Mouse (Mus musculus) hindbrain, postnatal 0 days (tissue): ENCODE data around the gene Anapc7. TPM values are rescaled to one million over a fixed set of nuclear protein-coding genes. Genes with fewer than 3 reads are reported as not detected.

Experiments
- ATAC-seq: fragments of 200-750 bp; cut with Nextera tagmentation; 2 replicates; pipeline ENCODE4 v1.8.0; 2017; ENCODE audit warnings: mild to moderate bottlenecking, moderate TSS enrichment, moderate library complexity
- DNase-seq: peaks from one replicate; pipeline ENCODE4 v3.0.0-alpha.2; 2015; ENCODE audit warnings: low spot score
- H3K27ac ChIP-seq: fragments of 300-500 bp; sonication (generic); 2 replicates; pipeline ENCODE4 v1.5.1; 2014; ENCODE audit warnings: mild to moderate bottlenecking
- H3K27me3 ChIP-seq: fragments of 300-500 bp; sonication (generic); 2 replicates; pipeline ENCODE4 v1.6.1; 2014; ENCODE audit warnings: low read length, mixed read lengths; ENCODE audit not compliant: insufficient read depth
- H3K36me3 ChIP-seq: fragments of 300-500 bp; sonication (generic); 2 replicates; pipeline ENCODE4 v1.6.1; 2014; ENCODE audit warnings: low read length, mixed read lengths; ENCODE audit not compliant: insufficient read depth
- H3K4me1 ChIP-seq: fragments of 300-500 bp; sonication (generic); 2 replicates; pipeline ENCODE4 v1.6.1; 2014; ENCODE audit warnings: antibody characterized with exemption, low read length, mixed read lengths; ENCODE audit not compliant: insufficient read depth
- H3K4me2 ChIP-seq: fragments of 300-500 bp; sonication (generic); 2 replicates; pipeline ENCODE4 v1.6.1; 2014; ENCODE audit warnings: low read depth, mild to moderate bottlenecking, low read length, moderate library complexity, mixed read lengths
- H3K4me3 ChIP-seq: fragments of 300-500 bp; sonication (generic); 2 replicates; pipeline ENCODE4 v1.5.1; 2014; ENCODE audit warnings: low read length
- H3K9ac ChIP-seq: fragments of 300-500 bp; sonication (generic); replicated peaks from 2 replicates; pipeline ENCODE4 v1.6.1; 2014; ENCODE audit warnings: mild to moderate bottlenecking, low read length, moderate library complexity, mixed read lengths
- H3K9me3 ChIP-seq: fragments of 300-500 bp; sonication (generic); 2 replicates; pipeline ENCODE4 v1.6.1; 2016; ENCODE audit warnings: low read length, mixed read lengths
- CTCF ChIP-seq: IDR thresholded peaks from 2 replicates; pipeline ENCODE4 v1.5.1; 2016; ENCODE audit warnings: antibody characterized with exemption, control low read depth, low read depth
- WGBS: fragments of 180-500 bp; shearing (Covaris S2); extraction: QIAGEN DNeasy Blood & Tissue Kit; methylation state at CpG from one replicate; pipeline ENCODE4 v1.1.7; 2014; 5-methylcytosine and 5-hydroxymethylcytosine counted together
- polyA plus RNA-seq: library from polyadenylated mRNA; unstranded; fragments of >200 nt; fragmentation: Nextera tagmentation; extraction: Ambion mirVana; gene quantifications from 2 replicates; pipeline ENCODE4 v1.2.1, GENCODE M21; 2015
- total RNA-seq: library from RNA; depleted of rRNA; stranded (reverse); fragments of >200 nt; gene quantifications from 2 replicates; pipeline ENCODE4 v1.2.3, GENCODE M21; 2014; rRNA removed

The Anapc7 gene
- total and polyA plus RNA-seq, 2 experiments from 2014 or later, result 32.0 to 44.6 TPM

DNA sequence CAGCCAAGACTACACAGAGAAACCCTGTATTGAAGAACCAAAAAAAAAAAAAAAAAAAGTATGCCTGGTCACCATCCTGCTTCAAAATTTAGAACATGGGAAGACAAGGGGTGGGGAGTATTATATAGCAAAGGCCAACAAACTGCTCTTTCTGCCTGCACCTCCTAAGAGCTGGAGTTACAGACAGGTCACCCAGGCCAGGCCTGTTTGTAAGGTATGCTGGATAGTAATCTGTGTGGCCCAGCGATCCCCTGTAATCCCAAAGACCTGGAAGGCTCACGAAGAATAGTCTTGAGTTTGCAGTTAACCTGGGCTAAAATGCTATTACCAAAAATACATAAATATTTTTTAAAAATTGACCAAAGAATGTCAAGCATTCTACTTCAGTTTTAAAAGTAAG, 68.7 kb downstream of the Anapc7 start:
- Histone ChIP-seq H3K4me3 (no peak overlapping the region), H3K9ac (no peak overlapping the region), H3K9me3 (no peaks in the 10 kb centered on the region), H3K27ac (no peak overlapping the region), H3K4me2 (no peak overlapping the region), H3K36me3 (peaks cover 31% of the 10 kb centered on the region), H3K27me3 (no peaks in the 10 kb centered on the region), H3K4me1 (no peaks in the 10 kb centered on the region)
- no peak for DNase-seq
- TF ChIP-seq CTCF, result no peak
- WGBS, result 98% methylated on average over 2 of the region's 2 CpGs
- no peak for ATAC-seq

GRCm38 (mm10) chr5:122491385-122491784, 69.9 kb downstream of the Anapc7 start:
- Histone ChIP-seq H3K27me3 (no peaks in the 10 kb centered on the region), H3K9me3 (no peaks in the 10 kb centered on the region), H3K4me3 (no peak overlapping the region), H3K36me3 (peaks cover 26% of the 10 kb centered on the region), H3K4me1 (no peaks in the 10 kb centered on the region), H3K4me2 (no peak overlapping the region), H3K27ac (no peak overlapping the region), H3K9ac (no peak overlapping the region)
- DNase-seq (no peak), ATAC-seq (no peak)
- no peak for TF ChIP-seq CTCF
- 87% methylated on average over 10 of the region's 10 CpGs for WGBS

DNA sequence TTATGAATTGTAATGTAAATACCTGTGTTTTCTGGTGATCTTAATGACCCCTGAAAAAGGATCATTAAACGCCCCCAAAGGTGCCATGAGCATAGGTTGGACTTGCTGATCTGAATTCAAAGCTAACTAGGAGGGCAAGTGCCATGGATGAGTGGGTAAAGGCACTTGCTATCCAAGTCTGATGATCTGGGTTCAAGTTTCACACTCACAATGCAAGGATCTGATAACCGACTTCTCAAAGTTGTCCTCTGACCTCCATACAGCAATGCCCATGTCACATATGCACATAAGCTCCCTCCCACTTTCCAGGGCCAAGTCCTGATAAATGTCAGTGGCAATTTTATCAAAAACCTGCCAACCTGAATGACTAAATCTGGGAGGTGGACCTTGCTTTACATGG, 71.5 kb downstream of the Anapc7 start:
- no peak for DNase-seq
- H3K27me3 ChIP-seq, result no peaks in the 10 kb centered on the region
- H3K9me3 ChIP-seq, result no peaks in the 10 kb centered on the region
- H3K4me3 ChIP-seq, result no peak overlapping the region
- H3K9ac ChIP-seq, result no peak overlapping the region
- no peak for TF ChIP-seq CTCF
- H3K4me1 ChIP-seq, result peaks cover 4% of the 10 kb centered on the region
- WGBS, result 90% methylated on average over 2 of the region's 2 CpGs
- H3K4me2 ChIP-seq, result no peak overlapping the region
- peaks cover 26% of the 10 kb centered on the region for H3K36me3 ChIP-seq
- ATAC-seq, result no peak
- no peak overlapping the region for H3K27ac ChIP-seq

DNA sequence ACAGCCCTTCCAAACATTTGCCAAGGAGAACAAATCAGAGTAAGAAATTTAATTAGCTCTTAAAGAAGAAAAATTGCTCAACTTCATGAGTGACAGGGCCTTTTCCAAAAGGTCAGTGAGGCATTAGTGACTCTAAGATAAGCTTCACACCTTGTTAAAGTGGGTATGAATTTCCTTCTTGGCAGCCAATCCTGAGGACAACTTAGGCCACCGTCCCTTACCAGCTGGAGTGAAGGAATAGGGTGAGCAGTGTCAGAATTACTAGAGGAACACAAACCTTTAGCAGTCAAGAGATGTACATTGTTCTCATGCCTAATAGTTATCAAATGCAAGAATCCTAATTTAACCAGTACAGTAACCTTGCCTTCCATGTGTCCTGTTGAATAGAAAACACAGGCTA, 73.0 kb downstream of the Anapc7 start:
- DNase-seq, result no peak
- Histone ChIP-seq H3K27ac (no peak overlapping the region), H3K4me3 (no peak overlapping the region), H3K4me2 (no peak overlapping the region), H3K4me1 (peaks cover 9% of the 10 kb centered on the region), H3K36me3 (peaks cover 18% of the 10 kb centered on the region), H3K9me3 (no peaks in the 10 kb centered on the region), H3K9ac (no peak overlapping the region), H3K27me3 (no peaks in the 10 kb centered on the region)
- no peak for TF ChIP-seq CTCF
- 57% methylated on average over 1 of the region's 1 CpGs for WGBS
- no peak for ATAC-seq

Other genes with a start within 250 kb of the Anapc7 start
- 1.7 and 2.2 TPM in 2 replicates for gene Hvcn1, start 214.9 kb upstream of the Anapc7 start, total RNA-seq
- gene Hvcn1, start 214.9 kb upstream of the Anapc7 start, polyA plus RNA-seq, result 0.94 and 1.1 TPM in 2 replicates
- 30.3 and 30.6 TPM in 2 replicates for gene Tctn1, start 157.2 kb upstream of the Anapc7 start, total RNA-seq
- gene Tctn1, start 157.2 kb upstream of the Anapc7 start, polyA plus RNA-seq, result 6.5 TPM in 2 replicates
- gene Pptc7, start 137.3 kb upstream of the Anapc7 start, total RNA-seq, result 15.8 and 18.7 TPM in 2 replicates
- gene Pptc7, start 137.3 kb upstream of the Anapc7 start, polyA plus RNA-seq, result 6.9 and 7.2 TPM in 2 replicates
- 5.1 and 8.3 TPM in 2 replicates for gene Rad9b, start 67.5 kb upstream of the Anapc7 start, total RNA-seq
- 14.0 and 15.0 TPM in 2 replicates for gene Rad9b, start 67.5 kb upstream of the Anapc7 start, polyA plus RNA-seq
- 90.5 and 111 TPM in 2 replicates for gene Vps29, start 67.3 kb upstream of the Anapc7 start, total RNA-seq
- 344 and 353 TPM in 2 replicates for gene Vps29, start 67.3 kb upstream of the Anapc7 start, polyA plus RNA-seq
- 19.5 and 49.9 TPM in 2 replicates for gene Gpn3, start 49.8 kb upstream of the Anapc7 start, total RNA-seq
- gene Gpn3, start 49.8 kb upstream of the Anapc7 start, polyA plus RNA-seq, result 43.0 and 44.3 TPM in 2 replicates
- gene Fam216a, start 49.3 kb upstream of the Anapc7 start, total RNA-seq, result 107 and 121 TPM in 2 replicates
- gene Fam216a, start 49.3 kb upstream of the Anapc7 start, polyA plus RNA-seq, result 138 and 140 TPM in 2 replicates
- 141 and 163 TPM in 2 replicates for gene Arpc3, start 29.8 kb upstream of the Anapc7 start, total RNA-seq
- gene Arpc3, start 29.8 kb upstream of the Anapc7 start, polyA plus RNA-seq, result 133 and 144 TPM in 2 replicates
- 200 and 204 TPM in 2 replicates for gene Atp2a2, start 80.5 kb downstream of the Anapc7 start, total RNA-seq
- gene Atp2a2, start 80.5 kb downstream of the Anapc7 start, polyA plus RNA-seq, result 46.2 and 47.4 TPM in 2 replicates
- 21.3 and 32.3 TPM in 2 replicates for gene Ift81, start 192.8 kb downstream of the Anapc7 start, total RNA-seq
- gene Ift81, start 192.8 kb downstream of the Anapc7 start, polyA plus RNA-seq, result 66.3 and 66.5 TPM in 2 replicates
- gene P2rx7, start 222.2 kb downstream of the Anapc7 start, total RNA-seq, result 13.5 and 16.2 TPM in 2 replicates
- 7.1 and 7.3 TPM in 2 replicates for gene P2rx7, start 222.2 kb downstream of the Anapc7 start, polyA plus RNA-seq